Mouse (Mus musculus) urinary bladder, postnatal 25 days (tissue): ENCODE data around the gene Tm6sf1.

Source experiments
- DNase-seq: peaks from one replicate; pipeline ENCODE4 v3.0.0; 2022; ENCODE audit warnings: low spot score

The Tm6sf1 gene

DNA sequence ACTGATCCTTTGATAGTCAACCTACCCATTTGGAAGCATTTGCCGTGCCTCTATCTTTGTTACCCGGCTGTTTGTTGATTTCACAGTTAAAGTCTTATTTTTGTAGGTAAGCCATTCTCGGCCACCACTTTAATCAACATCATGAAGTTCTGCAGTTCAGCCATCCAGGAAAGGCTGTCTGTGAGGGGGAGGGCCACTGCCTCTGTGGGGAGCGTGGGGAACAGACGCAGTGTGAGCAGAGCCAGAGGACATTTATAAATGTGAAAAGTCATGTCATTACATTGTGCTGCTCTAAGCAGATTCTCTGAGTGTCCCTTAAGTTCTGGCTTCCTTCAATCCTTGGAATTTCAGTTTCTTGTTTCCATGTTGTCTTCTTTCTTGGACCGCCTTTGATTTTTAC is 8.6 kb upstream of the Tm6sf1 start:
- no peak for DNase-seq

DNA sequence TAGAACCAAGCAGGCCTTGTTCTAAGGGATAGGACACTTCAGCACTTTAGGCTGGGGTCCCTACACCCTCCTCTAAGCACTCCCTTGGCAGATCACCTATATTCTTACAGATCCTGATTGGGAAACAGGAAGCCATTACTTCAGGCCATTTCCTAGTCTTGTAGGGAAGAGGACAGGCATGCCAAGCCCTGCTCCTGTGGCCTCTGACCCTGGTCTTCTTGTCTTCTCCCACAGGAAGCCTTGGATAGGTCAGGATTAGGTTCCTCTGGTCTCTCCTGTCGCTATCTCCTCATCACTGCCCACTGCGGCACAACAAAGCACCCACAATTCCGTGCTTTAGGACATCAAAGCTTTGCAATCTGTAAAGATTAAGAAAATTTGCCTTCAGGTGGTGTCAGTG is 7.1 kb upstream of the Tm6sf1 start:
- no peak for DNase-seq

DNA sequence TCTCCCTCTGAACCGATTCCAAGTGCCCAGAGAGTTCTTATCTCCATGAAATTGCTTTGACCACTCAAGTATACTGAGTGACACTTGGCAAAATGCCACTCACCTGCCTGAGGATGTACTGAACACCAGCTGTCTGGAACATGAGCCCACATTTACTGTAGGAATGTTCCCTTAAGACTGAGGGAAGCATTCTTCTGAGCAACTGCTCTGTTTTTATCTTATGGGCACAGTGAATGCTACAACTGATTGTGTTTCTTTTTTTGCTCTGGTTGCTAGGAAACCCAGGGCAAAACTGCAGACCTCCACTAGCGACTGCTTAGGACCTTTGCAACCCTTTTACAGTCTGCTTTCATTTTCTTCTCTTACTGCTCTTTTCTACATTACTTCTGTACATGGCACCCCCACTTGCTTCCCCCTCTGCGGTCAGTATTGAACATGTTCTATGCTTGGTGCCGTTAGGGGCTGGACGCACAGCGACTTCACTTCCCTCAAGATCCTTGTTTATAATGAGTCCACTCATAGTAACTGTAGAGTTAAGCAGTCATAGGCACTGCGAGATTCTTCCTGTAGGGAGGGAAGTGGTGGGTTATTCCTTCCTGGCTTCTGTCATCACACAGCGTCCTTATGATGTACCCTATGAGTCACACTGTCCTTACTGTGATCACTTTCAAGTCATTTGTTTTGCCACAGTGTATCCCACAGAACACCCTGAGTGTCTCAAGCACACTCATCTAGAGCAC is 4.1 kb upstream of the Tm6sf1 start:
- no peak for DNase-seq

DNA sequence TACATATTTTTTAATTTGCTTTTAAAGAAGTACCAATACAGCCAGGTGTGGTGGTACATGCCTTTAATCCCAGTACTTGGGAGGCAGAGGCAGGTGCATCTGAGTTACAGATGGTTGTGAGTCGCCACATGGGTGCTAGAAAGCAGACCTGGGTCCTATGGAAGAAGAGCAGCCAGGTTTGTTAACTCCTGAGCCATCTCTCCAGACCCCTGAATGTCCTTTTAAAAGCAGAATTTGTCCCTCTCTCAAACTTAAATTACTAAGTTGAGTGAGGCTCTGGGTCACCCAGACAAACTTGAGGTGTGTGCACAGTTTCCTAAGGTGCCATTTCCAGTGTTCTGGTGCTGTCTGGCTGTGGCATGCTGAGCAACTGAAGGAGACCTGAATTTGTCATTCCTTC is 3.1 kb upstream of the Tm6sf1 start, which contains the start of gene Gm10160:
Gm10160 (minus strand) TSS at position 101 of the 400 bp plus-strand sequence.
- no peak for DNase-seq

DNA sequence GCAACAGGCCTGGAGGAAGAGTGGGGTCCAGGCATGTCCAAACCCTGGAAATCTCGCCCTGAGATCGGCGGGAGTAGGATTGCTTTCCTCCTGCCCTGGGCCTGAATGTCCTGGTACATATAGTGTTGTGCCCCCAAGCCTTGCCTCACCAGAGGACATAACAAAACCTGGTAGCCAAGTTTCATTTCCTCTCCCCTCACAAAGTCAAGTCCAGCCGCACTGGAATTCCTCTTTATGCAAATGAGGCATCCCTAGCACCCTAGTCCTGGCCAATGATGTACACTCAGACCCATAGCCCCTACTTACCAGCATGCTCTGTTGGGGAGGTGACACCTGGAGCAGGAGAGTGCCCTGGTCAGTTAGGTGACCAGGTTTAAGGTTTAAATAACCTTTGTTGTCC is 2.6 kb upstream of the Tm6sf1 start:
- DNase-seq: no peak

DNA sequence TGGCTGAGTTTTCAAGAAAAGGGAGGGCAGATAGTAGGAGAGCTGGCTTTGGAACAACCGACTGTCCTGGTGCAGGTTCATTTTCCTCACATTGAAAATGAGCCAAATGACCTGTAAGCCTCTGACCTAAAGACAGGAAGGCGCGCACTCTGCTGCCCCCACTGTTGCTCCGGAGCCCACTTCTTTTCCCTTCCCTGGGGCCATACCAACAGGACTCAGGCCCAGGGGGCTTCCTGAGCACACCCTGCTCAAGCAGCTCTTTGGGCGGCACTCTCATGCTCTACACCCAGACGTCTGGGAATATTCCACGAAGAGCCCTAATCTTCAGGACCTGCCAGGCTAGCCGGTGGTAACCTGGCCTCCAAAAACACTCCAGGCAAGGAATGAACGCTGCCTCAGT is 565 bp upstream of the Tm6sf1 start:
- no peak for DNase-seq

DNA sequence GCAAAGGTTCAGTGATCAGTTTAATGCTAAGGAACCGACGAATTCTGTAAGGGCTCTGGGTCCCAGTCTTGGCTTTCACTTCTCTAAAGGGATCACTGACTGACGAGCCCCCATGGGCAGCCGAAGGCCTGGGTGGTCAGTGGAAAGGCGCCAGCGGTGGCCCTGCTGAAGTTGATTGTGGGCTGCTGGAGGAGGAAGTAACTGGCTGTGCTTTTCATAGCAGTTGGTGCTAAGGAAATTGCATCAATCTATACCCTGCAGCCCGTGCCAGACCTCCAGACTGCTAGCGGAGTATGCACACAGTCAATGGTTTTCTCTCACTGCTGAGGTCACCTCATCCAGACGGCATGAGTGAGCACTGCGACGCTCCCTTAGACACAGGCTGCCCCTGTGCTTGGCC is 1.3 kb downstream of the Tm6sf1 start:
- no peak for DNase-seq

DNA sequence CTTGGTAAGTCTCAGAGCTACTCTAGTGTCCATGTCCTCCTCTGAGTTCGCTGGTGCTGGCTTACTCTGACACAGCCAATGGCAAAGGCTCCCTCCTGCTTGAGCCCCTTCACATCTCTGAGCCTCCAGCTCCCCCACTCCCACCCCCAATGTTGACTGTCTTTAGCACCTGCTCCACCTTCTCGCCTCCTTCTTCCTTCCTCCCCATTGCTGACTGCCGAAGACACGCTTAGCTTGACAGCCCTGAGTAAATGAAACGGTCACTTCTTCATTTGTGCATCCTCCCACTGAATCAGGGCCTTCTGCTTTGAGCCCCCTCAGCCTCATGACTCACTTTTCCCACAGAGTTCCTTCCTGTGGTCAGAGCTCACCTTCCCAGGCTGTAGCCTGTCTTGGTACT is 2.2 kb downstream of the Tm6sf1 start:
- no peak for DNase-seq

DNA sequence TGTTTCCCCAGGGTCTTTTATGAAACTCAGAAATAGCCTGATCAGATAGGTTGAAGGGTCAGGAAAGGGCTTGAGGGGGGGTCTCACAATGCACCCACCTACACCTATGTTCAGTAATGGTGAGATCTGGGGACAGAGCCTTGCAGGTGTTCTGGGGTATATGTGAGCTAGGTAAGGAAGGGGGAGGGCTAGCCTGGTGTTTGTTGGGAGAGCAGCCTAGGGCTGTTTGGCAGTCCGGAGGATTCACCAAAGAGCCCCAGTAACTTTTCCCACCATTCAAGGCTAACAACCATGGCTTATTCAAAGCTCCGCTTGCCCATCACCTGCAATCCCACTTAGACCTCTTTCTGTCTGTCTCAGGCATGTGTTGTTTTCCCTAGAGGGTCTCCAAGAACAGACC is 2.7 kb downstream of the Tm6sf1 start:
- no peak for DNase-seq

DNA sequence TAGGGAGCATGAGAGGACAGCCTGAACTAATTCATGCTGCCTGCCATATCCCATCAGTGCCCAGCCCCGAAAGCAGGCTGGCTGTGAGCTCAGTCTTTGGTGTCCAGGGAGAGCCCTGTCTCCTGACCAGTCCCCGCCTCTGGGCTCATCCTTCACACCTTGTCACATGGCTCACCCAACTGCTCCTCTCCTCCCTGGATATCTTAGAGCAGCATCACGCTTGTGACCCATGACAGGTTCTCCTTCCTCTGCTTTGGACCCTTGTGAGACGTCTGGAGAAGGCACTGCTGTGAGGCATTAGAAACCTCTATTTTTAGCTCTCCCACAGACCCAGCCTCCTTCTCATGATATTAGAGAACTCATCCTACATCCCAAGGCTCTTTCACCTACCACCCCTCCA is 3.1 kb downstream of the Tm6sf1 start:
- no peak for DNase-seq

DNA sequence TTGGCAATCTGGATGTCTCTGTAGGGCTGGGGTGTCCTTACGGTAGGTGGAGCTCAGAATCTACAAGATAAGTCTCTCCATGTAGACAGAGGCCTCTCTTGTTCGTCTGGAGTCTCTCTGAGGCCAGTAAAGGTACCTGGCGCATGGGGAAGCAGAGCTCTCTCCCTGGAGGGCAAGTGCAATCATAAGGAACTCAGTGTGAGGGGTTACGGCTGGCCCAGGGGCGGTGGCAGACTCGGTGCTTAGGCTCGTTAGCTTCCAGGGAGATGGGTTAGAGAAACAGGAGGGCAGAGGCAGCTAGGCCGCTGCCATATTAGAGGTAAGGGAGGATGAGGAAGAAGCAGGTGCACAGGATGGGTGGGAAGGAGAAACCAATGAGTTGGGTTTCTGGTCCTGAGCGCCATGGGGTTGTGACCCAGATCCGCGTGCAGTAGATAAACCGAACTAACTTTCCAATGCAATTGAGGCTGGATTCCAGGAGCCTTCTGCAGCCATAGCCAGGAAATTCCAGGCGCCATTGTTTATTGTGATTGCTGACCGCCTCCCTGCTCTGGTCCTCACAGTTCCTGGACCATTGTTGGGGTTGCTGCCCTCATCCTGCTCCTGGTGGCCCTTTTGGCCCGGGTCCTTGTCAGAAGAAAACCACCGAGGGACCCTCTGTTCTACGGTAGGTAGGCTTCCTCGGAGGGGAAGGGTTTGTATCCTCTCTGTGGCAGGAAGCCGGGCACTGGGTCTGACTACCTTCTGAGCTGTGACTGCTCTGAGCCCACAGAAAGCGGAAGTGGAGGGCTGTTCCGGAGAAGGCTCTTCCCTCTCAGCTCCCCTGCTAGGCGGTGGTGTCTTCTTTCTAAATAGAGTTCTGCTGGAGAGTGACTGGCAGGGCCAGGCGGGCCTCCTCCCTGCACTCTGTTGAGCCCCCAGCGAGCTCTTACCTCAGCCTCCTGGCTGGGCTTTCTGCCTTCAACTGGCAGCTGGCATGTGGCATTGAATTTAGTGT is 4.1 kb downstream of the Tm6sf1 start:
- DNase-seq: no peak

DNA sequence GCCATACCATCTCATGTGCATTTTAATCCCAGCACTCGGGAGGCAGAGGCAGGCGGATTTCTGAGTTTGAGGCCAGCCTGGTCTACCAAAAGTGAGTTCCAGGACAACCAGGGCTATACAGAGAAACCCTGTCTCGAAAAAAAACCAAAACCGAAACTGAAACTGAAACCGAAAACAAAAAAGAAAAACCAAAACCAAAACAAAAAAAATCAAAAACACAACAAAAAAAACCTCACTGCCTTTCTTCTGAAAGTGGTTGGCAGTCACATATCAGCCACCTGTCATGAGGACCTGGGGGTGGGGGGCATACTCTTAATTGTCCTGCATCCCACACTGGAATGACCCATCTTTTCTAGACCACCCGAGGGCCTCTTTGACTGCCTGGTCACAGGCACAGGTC is 5.8 kb downstream of the Tm6sf1 start:
- no peak for DNase-seq

DNA sequence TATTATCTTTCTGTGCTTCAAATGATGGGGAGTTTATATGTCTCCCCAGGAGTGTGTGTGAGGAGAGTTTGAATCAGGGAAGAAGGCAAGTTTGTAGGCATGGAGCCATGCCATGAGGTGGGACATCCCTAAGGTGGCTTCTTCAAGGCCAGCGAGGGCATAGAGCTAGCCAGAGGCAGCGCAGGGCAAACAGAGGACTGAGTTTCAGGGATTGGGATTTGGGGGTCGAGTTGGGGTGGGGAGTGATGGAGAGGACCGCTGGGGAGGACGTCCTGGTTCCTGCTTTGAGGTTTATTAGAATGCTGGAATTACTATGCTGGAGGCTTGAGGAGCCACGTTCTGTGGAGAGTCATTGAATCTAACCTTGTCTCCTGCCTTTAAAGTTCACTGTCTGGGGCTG is 7.1 kb downstream of the Tm6sf1 start:
- DNase-seq: no peak

DNA sequence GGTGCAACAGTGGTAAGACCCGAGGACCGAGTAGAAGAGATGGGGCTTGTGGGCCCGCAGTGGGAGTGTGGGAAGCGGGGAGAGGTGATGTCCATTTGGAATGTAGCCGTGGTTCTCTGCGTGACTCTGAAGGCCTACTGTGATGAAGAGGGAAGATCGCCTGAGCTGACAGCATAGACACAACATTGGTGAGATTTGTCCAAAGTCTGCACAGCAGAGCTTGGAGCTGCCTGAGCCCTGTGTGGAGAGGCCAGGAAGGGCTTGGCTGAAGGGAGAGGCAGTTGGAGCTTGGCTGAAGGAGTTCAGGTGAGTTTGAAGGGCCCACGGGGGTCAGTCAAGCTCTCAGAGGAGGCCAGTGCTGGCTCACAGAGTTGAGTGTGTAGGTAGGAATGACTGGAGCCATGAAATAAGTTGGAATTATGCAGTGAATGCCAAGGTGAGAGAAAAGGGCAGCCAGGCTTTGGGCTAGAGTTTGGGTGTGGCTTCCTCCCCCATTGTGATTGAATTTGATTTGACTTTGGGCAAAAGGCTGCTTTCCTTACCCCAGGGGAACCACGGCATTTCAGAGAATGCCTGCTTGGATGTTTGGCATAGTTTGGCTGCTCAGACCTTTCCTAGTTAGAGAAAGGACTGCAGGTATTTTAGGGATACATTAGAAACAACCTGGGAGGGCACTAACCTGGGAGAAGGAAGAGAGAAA is 8.6 kb downstream of the Tm6sf1 start:
- DNase-seq: no peak

DNA sequence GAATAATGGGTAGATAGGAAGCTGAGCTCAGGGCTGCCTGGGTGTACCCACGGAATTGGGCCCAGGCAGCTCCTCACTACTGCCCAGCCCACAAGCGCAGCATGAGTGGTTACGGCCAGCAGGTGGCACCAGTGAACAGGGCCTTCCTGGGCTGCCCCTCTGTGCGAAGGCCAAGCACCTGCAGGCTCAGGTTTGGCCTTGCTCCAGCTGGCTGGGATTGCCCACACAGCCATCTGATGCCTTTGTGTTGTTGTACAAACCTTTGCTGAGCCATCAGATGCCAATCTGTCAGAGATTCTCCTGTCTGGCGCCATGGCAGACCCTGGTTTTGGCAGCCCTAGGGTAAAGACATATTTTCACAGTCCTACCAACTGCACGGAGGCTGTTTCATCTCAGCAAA is 9.4 kb downstream of the Tm6sf1 start:
- DNase-seq: peak; percentile 58

DNA sequence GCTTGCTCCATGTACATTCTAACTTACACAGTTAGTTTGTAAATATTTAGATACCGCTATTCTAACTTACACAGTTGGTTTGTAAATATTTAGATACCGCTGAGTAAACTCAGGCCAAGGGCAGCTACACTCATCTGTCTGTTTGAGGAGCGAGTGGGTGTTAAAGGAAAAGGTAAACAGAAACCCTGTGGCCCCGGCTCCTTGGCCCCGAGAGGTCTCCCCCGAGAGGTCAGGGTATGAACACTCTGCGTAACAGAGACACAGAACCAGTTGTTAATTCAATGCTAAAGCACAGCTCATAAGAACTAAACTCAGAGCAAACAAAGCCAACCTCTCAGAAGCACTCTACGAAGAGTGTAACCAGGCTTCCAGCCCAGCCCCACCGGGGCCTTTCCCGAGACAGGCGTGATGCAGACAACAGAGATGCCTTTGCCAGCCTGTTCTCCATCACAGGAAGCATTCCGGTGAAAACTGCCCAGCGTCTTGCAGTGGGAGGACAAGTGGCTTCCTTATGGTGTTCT is 13.8 kb downstream of the Tm6sf1 start:
- no peak for DNase-seq

DNA sequence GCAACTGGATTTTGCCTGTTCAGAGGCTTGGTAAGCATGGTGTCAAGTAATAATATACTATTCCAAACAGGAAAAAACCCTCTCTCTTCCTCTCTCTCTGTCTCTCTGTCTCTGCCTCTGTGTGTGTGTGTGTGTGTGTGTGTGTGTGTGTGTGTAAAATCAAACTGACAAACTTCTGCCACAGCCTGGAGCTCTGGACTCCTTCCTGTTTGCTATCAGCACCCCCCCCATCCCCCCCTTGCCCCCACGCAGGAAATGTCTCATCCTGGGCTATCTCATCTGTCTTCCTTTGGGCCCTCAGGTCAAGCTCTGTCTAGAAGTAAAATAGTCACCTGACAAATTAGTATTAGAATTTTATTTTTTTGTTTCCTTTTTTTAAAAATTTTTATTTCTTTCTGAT is 15.0 kb downstream of the Tm6sf1 start:
- no peak for DNase-seq

DNA sequence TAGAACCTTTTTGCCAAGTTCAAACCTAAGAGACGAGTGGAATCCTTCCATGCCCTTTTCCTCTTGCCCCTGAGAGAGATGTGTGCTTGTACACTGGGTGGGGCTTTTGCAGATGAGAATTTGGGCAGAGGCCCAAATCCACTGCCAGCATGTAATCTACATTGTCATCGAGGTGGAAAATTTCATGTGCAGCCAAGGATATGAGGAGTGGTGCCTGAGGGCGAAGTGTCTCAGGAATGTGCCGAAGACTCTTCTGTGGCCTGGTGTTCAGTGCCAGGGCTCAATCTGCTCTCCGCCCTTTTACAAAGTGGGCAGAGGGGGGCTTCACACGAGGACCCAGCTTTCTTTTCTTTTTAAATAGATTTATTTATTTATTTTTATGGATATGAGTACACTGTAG is 15.8 kb downstream of the Tm6sf1 start:
- no peak for DNase-seq

DNA sequence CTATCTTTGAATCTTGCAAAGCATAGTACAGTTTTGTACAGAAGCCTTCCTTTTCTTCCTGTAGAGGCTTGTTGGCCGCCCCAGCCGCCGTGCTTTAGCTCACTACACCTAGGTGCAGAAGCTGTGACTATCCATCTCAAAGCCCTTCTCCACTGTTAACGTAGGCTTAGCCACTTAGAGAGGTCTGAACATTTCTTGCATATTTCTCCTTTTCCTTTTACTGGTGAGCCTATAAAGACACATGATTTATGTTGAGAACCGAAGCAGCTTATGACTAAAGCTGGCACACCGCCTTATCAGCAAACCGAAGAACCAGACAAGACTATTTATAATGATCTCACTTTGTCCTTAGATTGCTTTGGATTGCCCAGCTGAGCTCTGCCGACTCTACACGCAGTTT is 16.6 kb downstream of the Tm6sf1 start:
- no peak for DNase-seq

DNA sequence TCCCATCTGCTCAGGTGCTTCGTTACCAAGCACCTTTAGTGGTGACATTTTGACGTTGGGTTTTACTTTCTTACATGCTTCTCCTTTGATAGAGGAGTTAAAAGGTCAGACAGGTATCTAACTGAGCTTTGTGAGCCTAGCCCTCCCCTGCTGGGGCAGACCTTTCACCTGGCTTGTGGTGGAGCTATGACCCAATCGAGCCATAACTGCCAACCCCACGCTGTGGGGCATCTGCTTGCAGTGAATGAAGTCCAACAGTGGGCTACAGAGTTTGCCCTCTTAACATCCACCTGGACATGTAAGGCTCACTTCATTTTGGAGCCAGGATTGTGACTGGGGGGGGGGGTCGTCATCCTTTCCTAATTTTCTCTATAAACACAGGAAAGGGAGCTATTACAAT is 21.5 kb downstream of the Tm6sf1 start:
- DNase-seq: no peak

DNA sequence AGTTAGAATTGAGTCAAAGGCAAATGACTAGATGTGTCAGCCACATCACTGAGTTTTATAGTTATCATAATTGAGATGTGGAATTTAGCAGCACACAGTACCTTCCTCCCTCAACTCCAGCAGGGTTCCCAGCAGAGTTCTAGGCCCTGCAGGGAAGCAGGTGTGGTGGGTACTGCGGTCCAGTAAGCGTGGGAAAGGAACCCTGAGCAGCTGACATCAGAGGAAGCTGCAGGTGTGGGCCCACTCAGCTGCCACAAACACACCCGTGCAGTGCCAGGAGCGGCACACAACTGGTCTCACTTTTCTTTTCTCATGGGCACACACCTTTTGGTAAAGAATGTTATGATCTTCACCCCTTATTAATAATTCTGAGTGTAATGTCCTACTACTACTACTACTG is 22.0 kb downstream of the Tm6sf1 start:
- DNase-seq: no peak

DNA sequence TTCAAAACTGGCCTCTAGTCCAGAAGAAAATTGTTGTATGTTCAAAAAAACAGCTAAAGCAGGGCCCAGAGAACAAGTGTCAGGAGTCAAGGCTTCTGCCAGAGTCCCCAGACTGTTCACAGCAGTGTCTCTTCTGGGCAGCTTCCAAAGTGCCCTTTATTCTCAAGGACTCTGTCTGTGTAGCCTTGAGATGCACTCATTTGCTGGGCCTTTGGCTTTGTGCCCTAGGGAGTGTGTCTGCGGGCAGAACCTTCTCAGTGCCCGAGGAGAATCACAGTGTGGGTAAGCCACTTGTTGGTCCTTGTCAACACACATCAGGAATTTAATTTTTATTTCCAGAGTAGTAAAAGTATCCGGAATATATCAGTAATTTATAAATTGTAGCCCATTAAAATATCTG is 22.8 kb downstream of the Tm6sf1 start:
- DNase-seq: no peak
